Mouse (Mus musculus) neural tube, embryonic 11.5 days (tissue): ENCODE data around the gene Ppp3cb. TPM values are rescaled to one million over a fixed set of nuclear protein-coding genes. Genes with fewer than 3 reads are reported as not detected.

Experiments used
- ATAC-seq: fragments of 200-750 bp; cut with Nextera tagmentation; 2 replicates; pipeline ENCODE4 v1.8.0; 2017; ENCODE audit warnings: moderate number of reproducible peaks, mild to moderate bottlenecking, moderate TSS enrichment, moderate library complexity; ENCODE audit not compliant: insufficient read depth, low FRiP score, low TSS enrichment
- DNase-seq: peaks from one replicate; pipeline ENCODE4 v3.0.0-alpha.2; 2015; ENCODE audit warnings: low spot score
- H3K27ac ChIP-seq: fragments of 300-500 bp; sonication (generic); 2 replicates; pipeline ENCODE4 v1.5.1; 2014; ENCODE audit warnings: low read depth, mild to moderate bottlenecking, low read length
- H3K27me3 ChIP-seq: fragments of 300-500 bp; sonication (generic); 2 replicates; pipeline ENCODE4 v1.6.1; 2014; ENCODE audit warnings: mild to moderate bottlenecking, low read length, mixed read lengths; ENCODE audit not compliant: control insufficient read depth, insufficient read depth
- H3K36me3 ChIP-seq: fragments of 300-500 bp; sonication (generic); 2 replicates; pipeline ENCODE4 v1.6.1; 2014; ENCODE audit warnings: mild to moderate bottlenecking, low read length, moderate library complexity, mixed read lengths; ENCODE audit not compliant: control insufficient read depth, insufficient read depth
- H3K4me1 ChIP-seq: fragments of 300-500 bp; sonication (generic); 2 replicates; pipeline ENCODE4 v1.6.1; 2014; ENCODE audit warnings: low read length, mixed read lengths; ENCODE audit not compliant: control insufficient read depth, insufficient read depth
- H3K4me2 ChIP-seq: fragments of 300-500 bp; sonication (generic); 2 replicates; pipeline ENCODE4 v1.6.1; 2014; ENCODE audit warnings: low read depth, mild to moderate bottlenecking, moderate library complexity
- H3K4me3 ChIP-seq: fragments of 300-500 bp; sonication (generic); 2 replicates; pipeline ENCODE4 v1.5.1; 2014; ENCODE audit warnings: low read depth, low read length
- H3K9ac ChIP-seq: fragments of 300-500 bp; sonication (generic); 2 replicates; pipeline ENCODE4 v1.6.1; 2014; ENCODE audit warnings: mild to moderate bottlenecking, low read length
- H3K9me3 ChIP-seq: fragments of 300-500 bp; sonication (generic); 2 replicates; pipeline ENCODE4 v1.6.1; 2016; ENCODE audit warnings: low read length; ENCODE audit not compliant: control insufficient read depth
- WGBS: fragments of 180-500 bp; shearing (Covaris S2); extraction: QIAGEN DNeasy Blood & Tissue Kit; methylation state at CpG from one replicate; pipeline ENCODE4 v1.1.7; 2014; 5-methylcytosine and 5-hydroxymethylcytosine counted together
- polyA plus RNA-seq: library from polyadenylated mRNA; unstranded; fragments of >200 nt; fragmentation: Nextera tagmentation; extraction: Ambion mirVana; gene quantifications from 2 replicates; pipeline ENCODE4 v1.2.1, GENCODE M21; 2014

Ppp3cb gene
- polyA plus RNA-seq, 1 experiment from 2014 or later, result 61.1 TPM

GRCm38 (mm10) chr14:20477261-20478025 lies 68.9 kb downstream of the Ppp3cb start:
- Histone ChIP-seq H3K27ac (no peak overlapping the region), H3K4me3 (no peak overlapping the region), H3K36me3 (no peaks in the 10 kb centered on the region), H3K9ac (no peak overlapping the region), H3K4me2 (no peak overlapping the region), H3K4me1 (no peaks in the 10 kb centered on the region), H3K9me3 (no peaks in the 10 kb centered on the region), H3K27me3 (no peaks in the 10 kb centered on the region)
- 49% methylated on average over 4 of the region's 4 CpGs for WGBS
- DNase-seq (no peak), ATAC-seq (no peak)

DNA sequence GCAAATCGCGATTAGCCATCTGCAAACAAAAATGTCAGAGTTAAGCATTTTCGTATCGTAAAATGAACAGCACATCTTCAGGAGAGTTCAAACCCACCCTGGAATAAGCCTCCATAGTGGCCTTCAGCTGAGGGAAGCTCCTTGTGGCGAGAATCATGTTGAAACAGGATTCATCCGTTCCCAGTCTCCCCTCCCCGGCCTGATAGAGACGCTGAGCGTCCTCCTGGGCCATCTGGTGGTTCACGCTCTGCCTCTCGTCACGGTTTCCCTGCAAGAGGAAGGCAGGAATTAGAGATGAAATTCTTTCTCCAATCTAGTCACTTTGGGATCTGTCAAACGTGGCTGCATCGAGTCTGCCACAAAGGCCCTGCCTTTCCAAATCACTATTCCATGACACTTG lies 86.2 kb downstream of the Ppp3cb start:
- Histone ChIP-seq H3K27me3 (no peaks in the 10 kb centered on the region), H3K9me3 (no peaks in the 10 kb centered on the region), H3K36me3 (no peaks in the 10 kb centered on the region), H3K4me1 (no peaks in the 10 kb centered on the region), H3K4me2 (no peak overlapping the region), H3K9ac (no peak overlapping the region), H3K4me3 (no peak overlapping the region), H3K27ac (no peak overlapping the region)
- WGBS, result 83% methylated on average over 14 of the region's 14 CpGs
- DNase-seq (no peak), ATAC-seq (no peak)

DNA sequence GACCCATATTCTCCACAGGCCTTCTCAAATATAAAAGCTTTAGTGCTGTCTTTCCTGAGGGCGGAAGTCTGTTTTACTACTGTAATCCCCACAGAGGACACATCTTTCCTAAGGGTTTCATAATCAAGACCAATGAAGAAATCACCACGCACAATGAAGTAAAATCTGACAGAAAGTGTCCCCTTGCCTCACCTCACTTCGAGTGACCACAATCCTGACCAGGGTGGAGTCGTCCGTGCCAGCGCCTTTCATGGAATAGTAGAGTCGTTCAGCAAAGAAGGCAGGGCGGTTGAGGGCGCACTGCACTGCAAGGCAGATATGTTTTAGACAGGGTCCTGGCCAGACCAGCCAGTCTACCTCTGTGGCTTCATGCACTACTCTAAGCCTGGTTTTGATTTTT lies 88.0 kb downstream of the Ppp3cb start:
- H3K36me3 ChIP-seq, result no peaks in the 10 kb centered on the region
- H3K4me1 ChIP-seq, result no peaks in the 10 kb centered on the region
- DNase-seq (no peak), ATAC-seq (no peak)
- no peaks in the 10 kb centered on the region for H3K9me3 ChIP-seq
- H3K27me3 ChIP-seq, result no peaks in the 10 kb centered on the region
- no peak overlapping the region for H3K4me2 ChIP-seq
- no peak overlapping the region for H3K9ac ChIP-seq
- no peak overlapping the region for H3K27ac ChIP-seq
- no peak overlapping the region for H3K4me3 ChIP-seq
- WGBS, result 96% methylated on average over 9 of the region's 9 CpGs

GRCm38 (mm10) chr14:20452929-20453328 lies 93.4 kb downstream of the Ppp3cb start:
- Histone ChIP-seq H3K4me3 (no peak overlapping the region), H3K36me3 (no peaks in the 10 kb centered on the region), H3K9me3 (no peaks in the 10 kb centered on the region), H3K4me2 (no peak overlapping the region), H3K4me1 (0 out of 2 replicates have a peak, but pooled peaks cover 2% of the 10 kb centered on the region), H3K27ac (no peak overlapping the region), H3K27me3 (no peaks in the 10 kb centered on the region), H3K9ac (no peak overlapping the region)
- ATAC-seq, result no peak
- DNase-seq, result no peak
- WGBS, result 95% methylated on average over 5 of the region's 5 CpGs

GRCm38 (mm10) chr14:20451765-20452331 lies 94.5 kb downstream of the Ppp3cb start, which contains the start of gene Cfap70:
TSS of gene Cfap70 (minus strand) at chr14:20452226.
- Histone ChIP-seq H3K4me2 (peak within 1 kb of the TSS; percentile 40), H3K9me3 (no peaks in the 10 kb centered on the region), H3K4me3 (peak within 1 kb of the TSS; percentile 26), H3K4me1 (0 out of 2 replicates have a peak, but pooled peaks cover 2% of the 10 kb centered on the region), H3K27ac (no peak within 1 kb of the TSS), H3K36me3 (no peaks in the 10 kb centered on the region), H3K27me3 (no peaks in the 10 kb centered on the region), H3K9ac (peak within 1 kb of the TSS; percentile 16; the same call in 1 of the 2 replicates)
- no peak for ATAC-seq
- 3% methylated on average over 15 of the region's 15 CpGs for WGBS
- peak; percentile 60 for DNase-seq

- Histone ChIP-seq H3K27ac (no peak overlapping the region), H3K9ac (peak overlapping the region; percentile 16; the same call in 1 of the 2 replicates), H3K36me3 (no peaks in the 10 kb centered on the region), H3K9me3 (no peaks in the 10 kb centered on the region), H3K4me1 (0 out of 2 replicates have a peak, but pooled peaks cover 2% of the 10 kb centered on the region), H3K4me2 (peak overlapping the region; percentile 40), H3K4me3 (peak overlapping the region; percentile 26; the same call in 1 of the 2 replicates), H3K27me3 (no peaks in the 10 kb centered on the region)
- 15% methylated on average over 2 of the region's 2 CpGs for WGBS
- no peak for DNase-seq
- no peak for ATAC-seq
These were observed 95.1 kb downstream of the Ppp3cb start for GRCm38 (mm10) chr14:20451302-20451701.

Other genes with a start within 250 kb of the Ppp3cb start
- 68.5 and 71.6 TPM in 2 replicates for gene Ecd, start 198.5 kb downstream of the Ppp3cb start, polyA plus RNA-seq
- 53.1 and 55.7 TPM in 2 replicates for gene Fam149b, start 198.4 kb downstream of the Ppp3cb start, polyA plus RNA-seq
- gene Dnajc9, start 157.7 kb downstream of the Ppp3cb start, polyA plus RNA-seq, result 236 and 245 TPM in 2 replicates
- gene Mrps16, start 152.9 kb downstream of the Ppp3cb start, polyA plus RNA-seq, result 75.0 and 75.6 TPM in 2 replicates
- gene Cfap70, start 94.3 kb downstream of the Ppp3cb start, polyA plus RNA-seq, result 0.24 and 0.53 TPM in 2 replicates
- gene Anxa7, start 66.4 kb downstream of the Ppp3cb start, polyA plus RNA-seq, result 14.7 and 17.2 TPM in 2 replicates
- 0.81 and 0.98 TPM in 2 replicates for gene Mss51, start 49.7 kb downstream of the Ppp3cb start, polyA plus RNA-seq
- 14.0 and 15.7 TPM in 2 replicates for gene Usp54, start 94.5 kb upstream of the Ppp3cb start, polyA plus RNA-seq
- gene Myoz1, start 110.0 kb upstream of the Ppp3cb start, polyA plus RNA-seq, result 0.45 and 0.55 TPM in 2 replicates
- gene Synpo2l, start 121.8 kb upstream of the Ppp3cb start, polyA plus RNA-seq, result 6.2 and 7.5 TPM in 2 replicates
- gene Sec24c, start 127.7 kb upstream of the Ppp3cb start, polyA plus RNA-seq, result 90.6 and 95.8 TPM in 2 replicates
- gene Fut11, start 148.4 kb upstream of the Ppp3cb start, polyA plus RNA-seq, result 22.6 and 23.1 TPM in 2 replicates
- gene Chchd1, start 156.4 kb upstream of the Ppp3cb start, polyA plus RNA-seq, result 212 and 214 TPM in 2 replicates
- 30.2 and 36.0 TPM in 2 replicates for gene Zswim8, start 161.0 kb upstream of the Ppp3cb start, polyA plus RNA-seq
- gene Ndst2, start 188.0 kb upstream of the Ppp3cb start, polyA plus RNA-seq, result 23.0 and 24.4 TPM in 2 replicates
- 54.0 and 56.5 TPM in 2 replicates for gene Camk2g, start 247.5 kb upstream of the Ppp3cb start, polyA plus RNA-seq